Mouse (Mus musculus) embryonic facial prominence, embryonic 14.5 days (tissue): ENCODE data around the gene Rtraf. TPM values are rescaled to one million over a fixed set of nuclear protein-coding genes. Genes with fewer than 3 reads are reported as not detected.

Experiments used
- polyA plus RNA-seq: library from polyadenylated mRNA; unstranded; fragments of >200 nt; fragmentation: Nextera tagmentation; extraction: Ambion mirVana; gene quantifications from 2 replicates; pipeline ENCODE4 v1.2.1, GENCODE M21; 2014

Rtraf gene
- polyA plus RNA-seq, 1 experiment from 2014 or later, result 255 TPM

Other genes starting within 250 kb of the Rtraf start
- gene Gm2237, start 238.7 kb downstream of the Rtraf start, polyA plus RNA-seq, result 2.4 and 2.6 TPM in 2 replicates
- gene Gm5458, start 221.2 kb downstream of the Rtraf start, polyA plus RNA-seq, result not detected in 2 replicates
- 152 and 174 TPM in 2 replicates for gene Nid2, start 72.6 kb downstream of the Rtraf start, polyA plus RNA-seq
- 59.3 and 63.5 TPM in 2 replicates for gene Gng2, start 153.8 kb upstream of the Rtraf start, polyA plus RNA-seq